Mouse (Mus musculus) embryonic facial prominence, embryonic 12.5 days (tissue): ENCODE results near the gene Plekhh2. TPM values are rescaled to one million over a fixed set of nuclear protein-coding genes. Genes with fewer than 3 reads are reported as not detected.

Experiments used
- ATAC-seq: fragments of 200-750 bp; cut with Nextera tagmentation; 2 replicates; pipeline ENCODE4 v1.8.0; 2017; ENCODE audit not compliant: insufficient number of reproducible peaks, insufficient read depth, low FRiP score, low TSS enrichment
- H3K27ac ChIP-seq: fragments of 300-500 bp; sonication (generic); 2 replicates; pipeline ENCODE4 v1.5.1; 2016; ENCODE audit warnings: mild to moderate bottlenecking
- H3K27me3 ChIP-seq: fragments of 300-500 bp; sonication (generic); 2 replicates; pipeline ENCODE4 v1.6.1; 2016; ENCODE audit warnings: mild to moderate bottlenecking, moderate library complexity
- H3K36me3 ChIP-seq: fragments of 300-500 bp; sonication (generic); 2 replicates; pipeline ENCODE4 v1.6.1; 2016; ENCODE audit warnings: mild to moderate bottlenecking
- H3K4me1 ChIP-seq: fragments of 300-500 bp; sonication (generic); 2 replicates; pipeline ENCODE4 v1.6.1; 2016
- H3K4me2 ChIP-seq: fragments of 300-500 bp; sonication (generic); replicated peaks from 2 replicates; pipeline ENCODE4 v1.6.1; 2016; ENCODE audit warnings: mild to moderate bottlenecking, moderate library complexity
- H3K4me3 ChIP-seq: fragments of 300-500 bp; sonication (generic); 2 replicates; pipeline ENCODE4 v1.5.1; 2016; ENCODE audit warnings: mild to moderate bottlenecking
- H3K9ac ChIP-seq: fragments of 300-500 bp; sonication (generic); 2 replicates; pipeline ENCODE4 v1.6.1; 2016; ENCODE audit warnings: mild to moderate bottlenecking, moderate library complexity
- H3K9me3 ChIP-seq: fragments of 300-500 bp; sonication (generic); 2 replicates; pipeline ENCODE4 v1.6.1; 2016; ENCODE audit warnings: mild to moderate bottlenecking, moderate library complexity
- WGBS: fragments of 180-500 bp; shearing (Covaris S2); methylation state at CpG from one replicate; pipeline ENCODE4 v1.1.7; 2016; 5-methylcytosine and 5-hydroxymethylcytosine counted together
- polyA plus RNA-seq: library from polyadenylated mRNA; unstranded; fragments of >200 nt; fragmentation: Nextera tagmentation; extraction: Ambion mirVana; gene quantifications from 2 replicates; pipeline ENCODE4 v1.2.1, GENCODE M21; 2016

Gene Plekhh2
- polyA plus RNA-seq, 1 experiment from 2014 or later = 7.7 TPM

DNA sequence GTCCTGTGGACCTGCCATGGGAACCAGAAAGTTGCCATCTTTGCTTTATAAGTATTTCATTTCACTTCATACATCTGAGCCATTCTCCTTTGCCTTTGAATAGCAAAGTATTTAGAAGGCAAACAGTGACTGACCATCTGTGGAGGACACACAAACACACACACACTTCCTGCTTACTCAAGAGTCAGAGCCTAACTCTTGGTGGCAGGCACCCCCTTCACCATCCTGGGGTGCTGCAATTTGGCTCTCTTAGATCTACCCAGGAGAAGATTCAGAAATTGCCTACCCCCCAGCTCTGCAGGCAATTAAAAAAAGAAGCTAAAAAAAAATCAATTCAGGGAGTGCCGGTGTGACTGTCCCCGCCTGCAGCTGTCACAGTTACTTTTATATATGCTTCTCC, 134.8 kb downstream of the Plekhh2 start:
- Histone ChIP-seq H3K9ac (no peak overlapping the region), H3K27me3 (no peaks in the 10 kb centered on the region), H3K9me3 (no peaks in the 10 kb centered on the region), H3K4me3 (no peak overlapping the region), H3K27ac (no peak overlapping the region), H3K36me3 (peaks cover under 1% of the 10 kb centered on the region; the same call in 1 of the 2 replicates), H3K4me1 (peaks cover 25% of the 10 kb centered on the region), H3K4me2 (no peak overlapping the region)
- 55% methylated on average over 2 of the region's 2 CpGs for WGBS
- ATAC-seq = no peak

GRCm38 (mm10) chr17:84647630-84648029, 135.9 kb downstream of the Plekhh2 start:
- Histone ChIP-seq H3K27ac (no peak overlapping the region), H3K4me3 (no peak overlapping the region), H3K4me1 (peaks cover 25% of the 10 kb centered on the region), H3K27me3 (no peaks in the 10 kb centered on the region), H3K9ac (no peak overlapping the region), H3K4me2 (no peak overlapping the region), H3K36me3 (peaks cover 8% of the 10 kb centered on the region; the same call in 1 of the 2 replicates), H3K9me3 (no peaks in the 10 kb centered on the region)
- ATAC-seq = no peak
- WGBS = 89% methylated on average over 4 of the region's 4 CpGs

DNA sequence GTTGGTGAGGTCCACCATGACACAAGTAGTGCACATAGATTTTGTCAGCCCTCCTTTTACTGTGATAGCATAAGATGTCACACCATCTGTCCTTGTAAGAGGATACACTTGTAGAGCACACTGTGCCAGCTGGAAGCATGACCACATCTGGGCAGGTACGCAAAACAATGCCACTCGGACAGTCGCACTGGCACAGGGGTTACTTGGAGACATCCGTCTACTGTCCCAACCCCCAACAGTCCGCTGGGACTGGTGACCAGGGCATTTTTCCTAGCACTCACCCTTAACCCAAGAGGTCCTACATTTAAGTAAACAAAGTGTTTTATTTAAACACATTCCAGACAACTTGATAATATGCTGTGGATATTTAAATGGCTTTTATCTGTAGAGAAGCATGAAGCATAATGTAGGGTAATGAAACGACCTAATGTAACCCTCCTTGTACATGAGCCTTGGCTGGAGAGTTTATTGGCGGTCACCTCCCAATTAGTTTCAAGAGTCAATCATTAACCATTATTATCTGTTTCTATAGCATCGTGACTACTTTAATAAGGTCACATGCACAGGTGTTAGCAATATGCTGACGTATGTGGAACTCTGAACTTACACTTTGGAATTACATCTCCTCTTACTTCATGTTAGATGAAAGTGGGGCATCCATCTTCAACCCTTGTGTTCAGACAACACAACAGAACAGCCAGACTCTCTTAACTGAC, 138.8 kb downstream of the Plekhh2 start:
- Histone ChIP-seq H3K4me3 (no peak overlapping the region), H3K9me3 (no peaks in the 10 kb centered on the region), H3K27me3 (no peaks in the 10 kb centered on the region), H3K4me2 (no peak overlapping the region), H3K4me1 (peaks cover 6% of the 10 kb centered on the region; the same call in 1 of the 2 replicates), H3K9ac (no peak overlapping the region), H3K36me3 (peaks cover 8% of the 10 kb centered on the region; the same call in 1 of the 2 replicates), H3K27ac (no peak overlapping the region)
- 90% methylated on average over 9 of the region's 9 CpGs for WGBS
- no peak for ATAC-seq

DNA sequence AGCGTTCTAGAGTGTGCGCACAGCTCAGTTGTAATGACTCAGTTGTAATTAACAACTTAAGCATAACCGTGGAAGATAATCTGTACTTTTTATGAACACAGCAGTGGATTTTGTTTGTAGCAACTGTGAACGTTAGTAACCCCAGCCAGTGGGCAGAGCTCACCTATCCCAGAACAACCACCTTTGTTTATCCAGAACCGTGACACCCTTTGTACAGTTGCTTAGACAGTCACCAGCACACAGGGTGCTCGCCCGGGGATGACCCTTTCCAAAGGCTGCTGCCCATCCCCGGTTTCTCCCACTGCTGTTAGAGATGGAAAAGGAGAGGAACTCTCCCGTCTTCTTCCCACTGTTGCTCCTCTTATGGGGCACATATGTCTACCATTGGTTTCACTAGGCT, 141.8 kb downstream of the Plekhh2 start:
- Histone ChIP-seq H3K4me2 (no peak overlapping the region), H3K27ac (no peak overlapping the region), H3K4me1 (peaks cover 20% of the 10 kb centered on the region), H3K9ac (no peak overlapping the region), H3K36me3 (peaks cover 8% of the 10 kb centered on the region; the same call in 1 of the 2 replicates), H3K9me3 (no peaks in the 10 kb centered on the region), H3K27me3 (no peaks in the 10 kb centered on the region), H3K4me3 (no peak overlapping the region)
- no peak for ATAC-seq
- 90% methylated on average over 9 of the region's 9 CpGs for WGBS

DNA sequence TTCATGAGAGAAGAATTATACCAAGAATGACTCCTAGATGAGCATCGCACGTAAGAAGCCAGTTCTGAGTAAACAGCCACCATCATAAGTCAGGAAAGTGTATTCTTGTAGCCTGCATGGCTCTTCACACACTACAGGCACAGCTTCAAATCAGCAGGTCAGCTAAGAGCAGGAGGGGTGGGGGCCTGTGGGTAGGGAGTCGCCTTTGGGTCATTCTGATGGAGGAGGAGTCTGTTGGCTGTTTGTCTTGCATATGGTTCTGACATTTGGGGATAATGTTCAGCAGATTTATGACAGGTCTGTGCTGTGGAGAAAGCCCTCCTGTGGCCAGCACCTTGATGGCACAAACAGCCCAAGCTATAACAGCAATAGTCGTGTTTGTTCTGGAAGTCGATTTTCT, 144.5 kb downstream of the Plekhh2 start:
- 77% methylated on average over 5 of the region's 5 CpGs for WGBS
- no peak overlapping the region for H3K9ac ChIP-seq
- H3K4me1 ChIP-seq = peaks cover 23% of the 10 kb centered on the region
- H3K9me3 ChIP-seq = no peaks in the 10 kb centered on the region
- H3K4me3 ChIP-seq = no peak overlapping the region
- H3K36me3 ChIP-seq = peaks cover 8% of the 10 kb centered on the region; the same call in 1 of the 2 replicates
- no peaks in the 10 kb centered on the region for H3K27me3 ChIP-seq
- no peak for ATAC-seq
- H3K27ac ChIP-seq = no peak overlapping the region
- no peak overlapping the region for H3K4me2 ChIP-seq

DNA sequence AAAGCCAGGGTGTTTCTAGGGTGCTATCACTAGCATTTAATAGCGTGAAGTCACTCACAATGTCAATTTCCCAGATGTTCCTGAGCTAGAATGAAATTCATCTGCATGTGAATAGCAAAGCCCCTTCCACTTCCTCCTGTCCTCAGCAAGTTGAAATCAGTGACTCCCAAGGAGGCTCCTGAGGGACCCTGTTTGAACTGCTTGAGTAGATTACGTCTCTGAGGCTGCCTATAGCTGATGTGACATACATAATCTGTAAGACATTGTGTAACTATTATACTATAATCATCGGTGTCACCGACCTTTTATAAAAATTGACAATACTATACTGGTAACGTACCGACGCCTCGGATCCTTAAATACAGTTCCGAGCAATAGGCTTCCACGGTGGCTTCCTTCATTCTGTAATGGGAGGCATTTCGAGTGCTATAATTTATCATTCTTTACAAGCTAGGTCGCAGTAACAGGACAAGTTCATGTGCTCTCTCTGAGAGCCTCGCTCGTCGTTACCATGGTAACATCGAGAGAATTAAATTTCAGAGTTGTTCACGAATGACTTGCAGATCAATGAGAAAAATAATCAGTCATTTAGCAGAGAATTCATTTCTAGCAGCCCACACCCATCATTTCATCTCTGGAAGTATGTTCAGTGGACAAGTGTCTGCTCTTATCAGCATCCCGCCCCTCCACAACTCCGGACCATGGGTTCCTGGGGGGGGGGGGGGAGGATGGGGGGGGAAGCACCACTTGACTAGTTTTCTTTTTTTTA, 145.1 kb downstream of the Plekhh2 start:
- WGBS = 70% methylated on average over 19 of the region's 19 CpGs
- no peak overlapping the region for H3K4me3 ChIP-seq
- ATAC-seq = no peak

GRCm38 (mm10) chr17:84657422-84657732, 145.7 kb downstream of the Plekhh2 start:
- no peaks in the 10 kb centered on the region for H3K27me3 ChIP-seq
- peaks cover 23% of the 10 kb centered on the region for H3K4me1 ChIP-seq
- H3K36me3 ChIP-seq = 0 out of 2 replicates have a peak, but pooled peaks cover under 1% of the 10 kb centered on the region
- no peak overlapping the region for H3K4me2 ChIP-seq
- no peak for ATAC-seq
- H3K9me3 ChIP-seq = no peaks in the 10 kb centered on the region
- 58% methylated on average over 3 of the region's 3 CpGs for WGBS
- no peak overlapping the region for H3K9ac ChIP-seq
- no peak overlapping the region for H3K27ac ChIP-seq
- H3K4me3 ChIP-seq = no peak overlapping the region

More for the DNA sequence above, 145.1 kb downstream of the Plekhh2 start:
- Histone ChIP-seq H3K9ac (no peak overlapping the region), H3K27ac (no peak overlapping the region), H3K4me2 (no peak overlapping the region), H3K27me3 (no peaks in the 10 kb centered on the region), H3K9me3 (no peaks in the 10 kb centered on the region), H3K4me1 (peaks cover 23% of the 10 kb centered on the region), H3K36me3 (0 out of 2 replicates have a peak, but pooled peaks cover 5% of the 10 kb centered on the region)

DNA sequence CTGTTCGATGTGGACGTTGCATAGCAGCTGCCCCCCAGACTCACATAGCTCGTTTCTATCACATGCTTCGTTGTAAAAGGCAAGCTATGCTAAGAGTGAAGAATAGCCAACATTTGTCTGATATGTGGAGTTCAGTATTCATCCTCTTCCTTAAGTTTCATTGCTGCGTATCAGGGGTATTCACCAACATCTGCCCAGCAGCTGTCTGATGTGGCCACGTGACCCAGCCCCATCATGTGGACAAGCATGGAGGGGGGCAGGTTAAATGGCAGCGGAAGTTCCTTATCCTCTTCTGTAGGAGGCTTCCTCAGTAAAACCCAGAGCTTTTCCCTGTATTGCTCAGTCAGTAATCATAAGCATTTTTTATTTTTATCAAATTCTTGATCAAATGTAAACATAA, 146.1 kb downstream of the Plekhh2 start:
- WGBS = 40% methylated on average over 7 of the region's 7 CpGs
- no peak for ATAC-seq
- H3K27ac ChIP-seq = 0 out of 2 replicates have a peak overlapping the region, but pooled peaks have one; percentile 9

GRCm38 (mm10) chr17:84658195-84658594, 146.5 kb downstream of the Plekhh2 start:
- Histone ChIP-seq H3K4me3 (no peak overlapping the region), H3K4me1 (peaks cover 23% of the 10 kb centered on the region)
- ATAC-seq = no peak

More for the DNA sequence above, 146.1 kb downstream of the Plekhh2 start:
- H3K4me2 ChIP-seq = no peak overlapping the region
- no peaks in the 10 kb centered on the region for H3K9me3 ChIP-seq
- H3K9ac ChIP-seq = no peak overlapping the region
- H3K27me3 ChIP-seq = no peaks in the 10 kb centered on the region
- H3K4me3 ChIP-seq = no peak overlapping the region
- peaks cover 23% of the 10 kb centered on the region for H3K4me1 ChIP-seq
- H3K36me3 ChIP-seq = no peaks in the 10 kb centered on the region

DNA sequence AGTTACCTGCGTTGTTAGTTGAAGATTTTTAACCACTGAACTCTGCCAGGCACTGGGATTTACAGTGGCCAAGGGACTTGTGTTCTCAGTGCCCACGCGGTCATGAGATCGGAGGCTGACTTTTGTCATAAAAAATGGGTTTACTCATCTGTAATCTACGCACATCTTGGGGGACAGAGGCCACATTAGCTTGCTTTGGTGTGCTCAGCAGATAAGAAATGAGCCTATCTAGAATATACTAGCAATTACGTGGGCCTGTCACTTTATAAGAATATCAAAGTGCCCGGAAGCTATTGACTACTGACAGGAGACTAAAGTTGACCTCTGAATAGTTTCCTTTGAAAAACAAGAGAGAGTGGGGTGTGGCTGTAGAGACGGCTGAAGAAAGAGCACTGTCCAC, 147.3 kb downstream of the Plekhh2 start:
- Histone ChIP-seq H3K9me3 (no peaks in the 10 kb centered on the region), H3K4me1 (peaks cover 23% of the 10 kb centered on the region), H3K27me3 (no peaks in the 10 kb centered on the region), H3K9ac (no peak overlapping the region), H3K36me3 (no peaks in the 10 kb centered on the region), H3K27ac (no peak overlapping the region), H3K4me2 (no peak overlapping the region), H3K4me3 (no peak overlapping the region)
- WGBS = 69% methylated on average over 8 of the region's 8 CpGs
- ATAC-seq = no peak

More at GRCm38 (mm10) chr17:84658195-84658594, 146.5 kb downstream of the Plekhh2 start:
- H3K36me3 ChIP-seq = no peaks in the 10 kb centered on the region
- H3K27ac ChIP-seq = no peak overlapping the region
- H3K9me3 ChIP-seq = no peaks in the 10 kb centered on the region
- WGBS = 22% methylated on average over 5 of the region's 5 CpGs
- H3K4me2 ChIP-seq = no peak overlapping the region
- H3K27me3 ChIP-seq = no peaks in the 10 kb centered on the region
- H3K9ac ChIP-seq = no peak overlapping the region

DNA sequence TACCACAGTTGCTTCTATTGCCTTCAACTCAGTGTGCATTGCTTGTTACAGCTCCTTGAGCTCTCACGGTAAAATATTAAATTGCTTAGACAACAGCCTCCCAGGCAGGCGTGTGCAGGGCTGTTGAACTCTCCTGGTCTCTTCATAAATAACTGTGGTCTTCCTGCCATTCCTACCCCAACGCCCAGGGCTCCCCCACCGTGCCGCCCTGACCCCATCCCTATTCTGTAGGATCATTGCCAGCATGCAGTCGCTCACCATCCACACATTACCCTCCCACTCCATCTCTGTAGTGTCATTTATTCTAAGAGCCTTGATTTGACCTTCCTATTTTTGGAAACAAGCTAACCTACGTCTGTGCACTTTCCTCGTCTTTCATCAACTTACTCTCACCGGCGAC, 153.4 kb downstream of the Plekhh2 start:
- Histone ChIP-seq H3K4me3 (no peak overlapping the region), H3K4me2 (no peak overlapping the region), H3K27ac (0 out of 2 replicates have a peak overlapping the region, but pooled peaks have one; percentile 30), H3K27me3 (no peaks in the 10 kb centered on the region), H3K9me3 (no peaks in the 10 kb centered on the region), H3K36me3 (no peaks in the 10 kb centered on the region), H3K4me1 (peaks cover 4% of the 10 kb centered on the region; the same call in 1 of the 2 replicates), H3K9ac (no peak overlapping the region)
- ATAC-seq = no peak
- WGBS = 43% methylated on average over 10 of the region's 10 CpGs

- H3K4me3 ChIP-seq = no peak overlapping the region
- WGBS = 22% methylated on average over 9 of the region's 9 CpGs
- H3K9ac ChIP-seq = no peak overlapping the region
- no peaks in the 10 kb centered on the region for H3K36me3 ChIP-seq
- ATAC-seq = no peak
- no peak overlapping the region for H3K27ac ChIP-seq
- no peak overlapping the region for H3K4me2 ChIP-seq
- H3K4me1 ChIP-seq = peaks cover 4% of the 10 kb centered on the region; the same call in 1 of the 2 replicates
- H3K9me3 ChIP-seq = no peaks in the 10 kb centered on the region
- no peaks in the 10 kb centered on the region for H3K27me3 ChIP-seq
Observed at GRCm38 (mm10) chr17:84665691-84666090, 154.0 kb downstream of the Plekhh2 start.
